Mouse (Mus musculus) heart, postnatal 10 days (tissue): ENCODE measurements around the gene Gm1604a. TPM values are rescaled to one million over a fixed set of nuclear protein-coding genes. Genes with fewer than 3 reads are reported as not detected.

Experiments
- total RNA-seq, 2 experiments: library from RNA; stranded (reverse); gene quantifications; 2 replicates each; pipeline ENCODE4 v1.2.3; 2021

Gene Gm1604a
- total RNA-seq, 2 experiments from 2014 or later, result not detected

Other genes with a start within 250 kb of the Gm1604a start
- gene Ezr, start 242.8 kb upstream of the Gm1604a start, total RNA-seq, result 10 to 100 TPM; 68.1 to 83.6 TPM
- 10 to 100 TPM; 52.5 to 55.5 TPM for gene Rsph3b, start 76.9 kb upstream of the Gm1604a start, total RNA-seq
- 1 to 10 TPM; 9.1 to 10.0 TPM for gene Tagap1, start 64.4 kb upstream of the Gm1604a start, total RNA-seq
- gene Rnaset2b, start 54.9 kb upstream of the Gm1604a start, total RNA-seq, result 100 to 1,000 TPM; 191 to 203 TPM
- gene Gm49721, start 46.7 kb upstream of the Gm1604a start, total RNA-seq, result not detected
- 10 to 100 TPM; 16.7 to 20.9 TPM for gene Rps6ka2, start 144.5 kb downstream of the Gm1604a start, total RNA-seq